Mouse (Mus musculus): ENCODE data around the gene Osbp2. TPM values are rescaled to one million over a fixed set of nuclear protein-coding genes. Genes with fewer than 3 reads are reported as not detected.

The Osbp2 gene
- total RNA-seq, 2 experiments from 2014 or later = 0.45 to 0.47 TPM

DNA sequence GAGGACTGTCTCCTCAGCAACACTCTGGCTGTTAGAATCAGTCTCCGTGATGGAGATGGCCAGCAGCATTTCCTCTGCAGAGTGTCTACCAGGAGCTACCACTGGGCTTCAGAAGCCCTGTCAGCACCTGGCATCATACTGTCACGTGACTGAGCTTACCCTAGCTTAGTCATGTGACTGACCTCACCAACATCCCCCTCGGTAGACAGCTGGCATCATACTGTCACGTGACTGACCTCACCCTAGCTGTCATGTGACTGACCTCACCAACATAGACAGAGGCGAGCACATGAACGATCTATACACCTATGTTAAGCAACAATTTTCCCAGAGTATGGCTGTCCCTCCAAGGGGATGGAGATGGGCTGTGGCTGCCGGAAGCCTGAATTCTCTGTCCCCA lies 15.0 kb upstream of the Osbp2 start:
- DNase-seq = no peak
- intact Hi-C loops (cut with DNase I; ENCODE audit: low total_unique reads) = loop anchor here (5.0 kb wide), 1 partner anchor 71 kb away; no protein-coding TSS in a partner anchor

DNA sequence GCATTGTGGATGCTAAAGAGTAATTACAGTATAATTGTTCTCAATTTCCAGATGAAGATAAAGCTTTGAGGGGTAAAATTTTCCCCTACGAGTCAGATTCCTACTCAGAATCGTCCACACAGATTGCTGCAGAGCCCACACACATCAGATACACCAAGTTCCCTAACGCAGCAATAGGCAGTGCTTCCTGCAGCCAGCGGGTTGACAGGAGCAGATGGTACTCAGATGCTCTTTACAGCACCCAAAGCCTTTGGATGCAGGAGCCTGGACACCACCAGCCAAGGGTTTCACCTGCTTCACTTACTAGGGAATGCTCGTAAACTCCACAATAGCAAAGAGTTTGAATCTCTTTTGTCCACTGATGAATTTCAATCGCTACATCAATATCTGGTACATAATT lies 12.7 kb upstream of the Osbp2 start:
- intact Hi-C loops (cut with DNase I; ENCODE audit: low total_unique reads) = loop anchor here (5.0 kb wide), 1 partner anchor 69 kb away; no protein-coding TSS in a partner anchor
- DNase-seq = no peak

- DNase-seq = no peak
- intact Hi-C loops (cut with DNase I; ENCODE audit: low total_unique reads) = no loop called here
Measured at GRCm38 (mm10) chr11:3864343-3864742, 640 bp upstream of the Osbp2 start.

GRCm38 (mm10) chr11:3862661-3863453 lies 846 bp downstream of the Osbp2 start:
- DNase-seq = no peak
- intact Hi-C loops (cut with DNase I; ENCODE audit: low total_unique reads) = no loop called here

DNA sequence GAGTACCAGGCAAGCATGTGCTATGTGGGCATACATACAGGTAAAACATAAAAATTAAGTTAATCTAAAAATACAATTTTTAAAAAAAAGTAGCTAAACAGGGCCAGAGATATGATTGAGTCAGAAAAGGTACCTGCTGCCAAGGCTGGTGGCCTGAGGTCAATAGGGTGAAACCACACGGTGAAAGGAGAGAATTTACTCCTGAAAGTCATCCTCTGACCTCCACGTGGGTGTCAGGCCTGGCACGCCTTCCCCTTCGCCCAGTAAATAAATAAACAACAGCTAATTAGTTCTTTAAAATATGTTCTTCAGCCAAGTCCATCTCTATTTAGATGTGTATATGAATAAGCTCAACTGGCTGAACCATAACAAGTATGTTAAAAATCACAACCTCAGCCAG lies 3.3 kb downstream of the Osbp2 start:
- no peak for DNase-seq
- intact Hi-C loops (cut with DNase I; ENCODE audit: low total_unique reads) = no loop called here

DNA sequence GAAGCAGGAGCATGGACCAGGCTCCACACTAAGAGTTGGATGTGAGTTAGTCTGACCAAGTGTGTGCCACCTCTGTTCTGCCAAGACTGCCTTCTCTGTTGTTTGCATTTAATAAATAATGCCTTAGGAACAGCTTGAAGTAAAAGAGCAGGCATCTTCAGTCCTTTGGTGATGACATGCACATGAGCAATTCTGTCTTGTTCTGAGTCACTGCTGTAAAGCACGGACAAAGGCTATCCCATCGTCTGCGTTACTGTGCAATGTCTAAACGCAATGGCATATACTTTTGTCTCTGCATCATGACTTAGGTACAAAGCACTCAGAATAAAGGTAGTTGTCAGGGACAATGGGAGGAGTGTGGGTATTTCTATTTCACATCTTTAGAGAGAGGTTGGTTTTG lies 3.9 kb downstream of the Osbp2 start:
- intact Hi-C loops (cut with DNase I; ENCODE audit: low total_unique reads) = no loop called here
- DNase-seq = no peak

DNA sequence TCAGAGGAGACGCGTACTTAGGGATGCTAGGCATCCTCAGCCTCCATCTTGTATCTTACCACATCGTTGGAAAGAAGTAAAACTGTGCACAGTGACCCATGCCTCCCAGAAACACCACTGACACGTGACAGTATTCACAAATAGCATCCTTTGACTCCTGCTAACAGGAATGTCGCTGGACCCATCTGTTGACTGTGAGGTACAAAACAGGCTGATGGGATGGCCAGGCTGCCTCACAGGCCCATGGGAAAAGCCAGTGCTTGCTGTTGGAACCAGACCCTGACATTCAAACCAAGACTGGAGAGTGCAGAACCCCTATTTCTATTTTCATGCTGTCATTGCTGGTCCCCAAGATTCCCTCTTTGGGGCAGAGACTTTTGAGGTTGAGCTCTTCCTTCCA lies 5.8 kb downstream of the Osbp2 start:
- intact Hi-C loops (cut with DNase I; ENCODE audit: low total_unique reads) = no loop called here

DNA sequence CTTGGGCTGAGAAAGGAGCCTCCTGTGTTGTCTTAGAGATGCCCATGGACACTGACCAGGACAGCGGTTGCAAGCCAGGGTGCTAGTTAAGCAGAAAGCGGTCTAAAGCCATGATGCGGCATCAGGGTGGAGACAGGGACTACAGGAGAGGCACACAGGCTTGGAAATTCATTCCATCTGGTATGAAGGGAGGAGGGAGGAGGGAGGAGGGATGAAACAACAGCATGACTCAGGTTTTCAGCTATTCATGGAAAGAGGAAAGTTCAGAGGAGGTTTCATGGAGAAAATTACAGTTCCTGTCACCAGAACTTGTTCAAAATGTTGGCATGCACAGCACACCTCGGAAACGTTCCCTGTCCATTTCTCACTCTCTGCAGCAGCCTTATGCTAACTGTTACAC lies 7.9 kb downstream of the Osbp2 start:
- no peak for DNase-seq
- intact Hi-C loops (cut with DNase I; ENCODE audit: low total_unique reads) = no loop called here

More for the DNA sequence above, 5.8 kb downstream of the Osbp2 start:
- no peak for DNase-seq

GRCm38 (mm10) chr11:3854156-3854555 lies 9.5 kb downstream of the Osbp2 start:
- no peak for DNase-seq
- intact Hi-C loops (cut with DNase I; ENCODE audit: low total_unique reads) = no loop called here

DNA sequence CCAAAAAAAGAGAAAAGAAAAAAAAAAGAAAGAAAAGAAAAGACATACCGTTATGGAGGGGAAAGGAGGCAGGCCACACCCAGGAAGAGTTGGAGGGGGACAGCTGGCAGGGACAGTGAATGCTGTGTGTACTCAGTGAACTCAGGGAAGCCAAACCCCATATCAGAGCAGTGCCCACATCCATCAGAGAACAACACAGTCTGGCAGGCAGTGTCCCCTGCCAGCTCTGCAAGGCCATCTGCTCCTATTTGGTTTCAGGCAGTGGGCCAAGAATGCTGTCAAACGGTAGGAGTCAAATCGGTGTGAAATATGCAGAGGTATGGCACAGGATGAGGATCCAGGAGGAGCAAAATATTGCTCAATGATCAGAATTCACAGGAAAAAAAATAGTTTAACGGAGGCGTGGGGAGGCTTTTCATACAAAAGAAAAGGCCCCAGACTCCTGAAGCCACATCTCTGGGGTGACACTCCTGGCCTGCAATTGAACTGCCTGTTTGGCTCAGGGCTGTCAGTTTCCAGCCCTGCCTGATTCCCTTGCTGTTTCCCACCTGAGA lies 10.1 kb downstream of the Osbp2 start:
- intact Hi-C loops (cut with DNase I; ENCODE audit: low total_unique reads) = no loop called here
- DNase-seq = peak; percentile 19

DNA sequence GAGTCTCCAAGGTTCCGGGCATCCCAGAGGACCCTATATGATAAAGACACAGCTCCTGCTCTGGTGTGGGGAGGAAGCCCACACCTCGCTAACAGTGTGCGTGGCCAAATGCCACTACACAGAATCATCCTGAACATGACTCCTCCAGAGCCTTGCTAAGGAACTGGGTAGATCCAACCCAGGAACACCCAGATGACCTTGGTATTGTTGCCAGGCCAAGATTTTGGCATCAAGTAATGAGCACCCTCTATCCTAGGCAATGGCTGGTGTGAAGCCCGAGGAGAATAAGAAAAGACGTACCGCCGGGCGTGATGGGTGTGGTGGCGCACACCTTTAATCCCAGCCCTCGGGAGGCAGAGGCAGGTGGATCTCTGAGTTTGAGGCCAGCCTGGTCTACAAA lies 10.7 kb downstream of the Osbp2 start:
- intact Hi-C loops (cut with DNase I; ENCODE audit: low total_unique reads) = no loop called here
- no peak for DNase-seq

DNA sequence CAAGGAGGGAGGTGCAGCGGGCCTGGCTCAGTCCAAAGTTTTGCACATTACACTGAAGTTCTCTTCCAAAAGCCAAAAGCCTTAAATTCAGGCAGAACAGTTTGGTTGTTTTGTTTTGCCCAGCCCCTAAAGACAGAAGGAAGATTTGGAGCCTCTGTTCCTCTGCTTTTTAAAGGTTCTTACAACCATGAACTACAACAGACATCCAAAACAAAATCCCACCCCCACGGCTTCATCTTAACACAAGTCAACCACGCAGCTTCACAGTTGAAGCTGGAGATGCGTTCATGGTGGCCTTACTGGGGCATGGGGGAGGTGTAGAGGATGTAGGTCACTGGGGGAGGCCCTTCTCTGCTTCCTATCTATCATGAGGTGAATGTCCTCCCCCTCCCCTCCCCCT lies 11.8 kb downstream of the Osbp2 start:
- DNase-seq = no peak
- intact Hi-C loops (cut with DNase I; ENCODE audit: low total_unique reads) = no loop called here

DNA sequence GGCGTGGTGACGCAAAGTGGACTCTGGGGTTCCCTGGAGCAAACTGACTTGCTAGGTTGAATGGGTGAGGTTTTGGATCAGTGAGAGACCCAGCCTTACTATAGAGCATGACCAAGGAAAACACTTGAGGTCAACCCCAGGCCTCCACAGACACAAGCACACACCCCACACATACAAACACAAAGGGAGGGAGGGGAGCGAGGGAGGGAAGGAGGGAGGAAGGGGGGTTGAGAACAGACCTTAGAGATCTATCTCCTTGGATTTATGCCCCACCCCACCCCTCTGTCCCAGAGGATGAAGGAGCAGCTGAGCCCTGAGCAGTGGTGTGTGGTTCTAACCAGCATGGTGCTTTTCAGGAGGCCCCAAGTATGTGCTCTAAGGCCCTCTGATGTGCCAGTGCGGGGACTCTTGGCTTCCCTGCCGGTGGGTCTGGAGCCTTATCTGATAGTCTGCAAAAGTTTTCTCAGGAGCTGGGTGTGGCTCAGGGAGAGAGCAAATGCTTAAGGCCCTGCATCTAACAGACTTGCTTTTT lies 12.9 kb downstream of the Osbp2 start:
- DNase-seq = no peak
- intact Hi-C loops (cut with DNase I; ENCODE audit: low total_unique reads) = no loop called here

DNA sequence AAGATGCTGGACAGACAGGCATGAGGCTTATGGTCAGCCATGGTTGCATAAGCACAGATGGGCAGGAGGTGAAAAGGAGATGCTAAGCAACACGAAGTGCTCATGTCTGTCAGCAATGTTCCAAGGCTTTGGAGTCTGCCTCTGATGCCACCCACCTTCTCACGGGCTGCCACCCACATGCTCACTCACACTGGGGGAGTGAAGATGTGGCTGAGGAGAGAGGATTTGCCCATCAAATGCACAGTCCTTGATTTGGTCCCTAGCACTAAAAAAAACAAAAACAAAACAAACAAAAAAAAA lies 13.4 kb downstream of the Osbp2 start:
- intact Hi-C loops (cut with DNase I; ENCODE audit: low total_unique reads) = no loop called here
- no peak for DNase-seq

DNA sequence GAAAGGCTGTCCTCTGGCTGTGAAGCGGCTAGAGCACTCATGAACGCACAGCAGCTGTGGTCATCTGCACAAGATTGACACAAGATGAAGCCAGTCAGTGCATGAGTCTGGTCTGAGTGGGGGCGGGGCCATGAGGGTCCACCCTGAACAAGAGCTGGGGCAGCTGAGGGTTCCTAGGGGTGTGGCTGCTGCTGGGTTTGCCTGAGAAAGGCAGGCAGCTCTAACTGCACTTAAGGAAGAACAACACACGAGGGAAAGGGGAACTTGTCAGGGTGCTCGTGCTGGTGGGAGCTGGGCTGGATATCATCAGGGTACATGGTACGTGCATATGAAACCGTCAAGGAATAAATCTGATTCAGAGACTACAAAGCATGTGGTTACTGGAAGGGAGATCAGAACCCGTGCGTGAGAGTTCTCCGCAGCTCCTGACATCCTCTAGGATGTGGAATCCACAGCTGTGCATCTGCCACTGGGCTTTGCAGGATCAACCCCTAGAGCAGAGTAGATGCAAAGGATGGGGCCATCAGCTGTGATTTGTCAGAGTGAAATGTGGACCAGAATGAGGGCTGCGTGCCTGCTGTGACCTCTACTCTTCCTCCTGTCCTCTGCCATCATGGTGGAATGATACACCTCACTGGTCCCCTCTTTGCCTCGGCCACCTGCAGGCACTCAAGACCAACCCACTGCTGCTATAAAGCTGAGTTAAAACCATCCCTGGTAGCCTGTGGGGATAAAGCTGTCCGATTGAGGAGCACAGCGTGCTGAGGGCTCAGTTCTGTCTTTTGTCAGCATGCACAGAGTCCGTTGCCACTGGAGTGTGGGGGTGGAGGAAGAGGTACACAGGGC lies 14.0 kb downstream of the Osbp2 start:
- intact Hi-C loops (cut with DNase I; ENCODE audit: low total_unique reads) = no loop called here
- no peak for DNase-seq

DNA sequence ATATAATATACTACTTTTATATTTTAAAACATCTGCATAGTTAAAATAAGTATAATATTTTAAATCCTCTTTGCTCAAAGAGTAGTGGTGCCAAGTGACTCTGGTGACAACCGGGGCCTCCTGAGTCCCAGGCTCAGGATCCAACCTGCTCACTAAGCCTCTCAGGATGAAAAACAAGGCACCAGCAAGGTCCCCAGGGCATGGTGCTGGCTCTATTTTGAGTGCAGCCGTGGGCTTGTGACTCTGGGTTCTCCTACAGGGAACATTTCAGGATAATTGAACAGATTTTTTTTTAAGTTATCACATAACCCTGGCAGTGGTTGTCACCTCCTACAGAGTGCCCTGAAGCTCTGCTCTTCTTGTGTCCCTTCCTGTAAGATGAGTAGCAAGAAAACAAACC lies 17.4 kb downstream of the Osbp2 start:
- no peak for DNase-seq
- intact Hi-C loops (cut with DNase I; ENCODE audit: low total_unique reads) = no loop called here

DNA sequence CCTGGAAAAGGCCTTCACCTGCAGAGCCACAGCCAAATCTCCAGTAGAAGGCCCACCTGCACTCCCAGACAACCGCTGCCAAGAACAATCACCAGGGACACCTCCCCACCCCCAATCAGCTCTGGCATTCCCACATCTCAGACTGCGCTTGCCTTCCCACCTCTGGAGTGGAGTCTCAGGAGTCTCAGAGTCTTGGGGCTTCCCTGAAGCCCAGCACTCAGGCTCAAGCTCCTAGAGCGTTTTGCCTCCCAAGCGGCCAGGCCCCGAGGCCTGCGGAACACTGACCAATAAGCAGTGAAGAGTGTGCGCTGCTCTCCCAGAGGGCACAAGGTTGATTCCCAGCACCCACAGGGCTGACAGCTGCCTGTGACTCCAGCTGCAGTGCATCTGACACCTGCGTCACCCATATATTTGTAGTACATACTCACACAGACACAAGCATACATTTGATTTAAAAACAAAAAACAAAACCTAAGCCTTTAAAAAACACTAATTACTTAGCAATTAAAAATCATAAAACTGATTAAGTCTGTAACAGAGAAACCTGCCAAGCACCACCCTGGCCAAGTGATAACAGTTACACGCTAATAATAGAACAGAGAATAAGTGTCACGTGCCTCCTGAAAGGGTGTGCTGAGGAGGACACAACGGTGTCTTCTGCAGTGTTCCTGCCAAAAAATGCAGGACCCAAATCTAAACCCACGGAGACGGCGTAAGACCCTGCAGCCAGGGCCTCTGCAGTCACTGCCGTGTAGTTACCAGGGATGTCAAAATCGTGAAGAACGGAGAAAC lies 19.6 kb downstream of the Osbp2 start:
- no peak for DNase-seq

DNA sequence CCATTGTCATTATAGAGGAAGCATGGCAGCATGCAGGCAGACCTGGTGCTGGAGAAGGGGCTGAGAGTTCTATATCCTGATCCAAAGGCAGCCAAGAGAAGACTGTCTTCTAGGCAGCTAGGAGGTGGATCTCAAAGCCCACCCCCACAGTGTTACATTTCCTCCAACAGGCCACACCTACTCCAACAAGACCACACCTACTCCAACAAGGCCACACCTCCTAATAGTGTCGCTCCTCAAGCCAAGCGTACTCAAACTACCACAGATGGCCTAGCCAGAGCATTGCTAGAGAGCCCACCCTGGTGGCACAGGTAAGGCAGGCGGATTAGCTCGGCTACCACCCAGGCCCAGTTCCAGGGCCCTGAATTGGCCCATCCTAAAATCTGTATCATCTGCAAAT lies 28.4 kb downstream of the Osbp2 start:
- intact Hi-C loops (cut with DNase I; ENCODE audit: low total_unique reads) = no loop called here

More for the DNA sequence above, 19.6 kb downstream of the Osbp2 start:
- intact Hi-C loops (cut with DNase I; ENCODE audit: low total_unique reads) = no loop called here

GRCm38 (mm10) chr11:3834421-3835098 lies 29.1 kb downstream of the Osbp2 start:
- intact Hi-C loops (cut with DNase I; ENCODE audit: low total_unique reads) = no loop called here
- DNase-seq = peak; percentile 22

More for the DNA sequence above, 28.4 kb downstream of the Osbp2 start:
- no peak for DNase-seq

Measured in gastrocnemius, postnatal 14 days (tissue).